Mouse (Mus musculus) left cerebral cortex, postnatal 10 days (tissue): Measurements from ENCODE around the gene Gm7271. TPM values are rescaled to one million over a fixed set of nuclear protein-coding genes. Genes with fewer than 3 reads are reported as not detected.

Experiments used
- DNase-seq, 2 experiments: peaks; one replicate each; pipeline ENCODE4 v3.0.0; 2021 to 2022; ENCODE audit warnings: low spot score in 2 of 2, mixed read lengths in 1 of 2; ENCODE audit errors: extremely low spot score in 1 of 2
- intact Hi-C: fragments of 180-260 bp; cut with DNase I; formaldehyde crosslinking; loops from one replicate; pipeline ENCODE4 v1.15.1; 2025
- total RNA-seq, 2 experiments: library from RNA; stranded (reverse); gene quantifications; 2 replicates each; pipeline ENCODE4 v1.2.3; 2021

Gm7271 gene
- total RNA-seq, 2 experiments from 2014 or later, result 0.77 TPM; not detected in 1

- intact Hi-C loops, result no loop called here
- no peak for DNase-seq
Observed at GRCm38 (mm10) chr5:76550426-76550825, 66.6 kb downstream of the Gm7271 start.

GRCm38 (mm10) chr5:76565321-76565720 lies 81.5 kb downstream of the Gm7271 start:
- intact Hi-C loops, result no loop called here
- DNase-seq, result peak; percentile 59 to 74

Other genes starting within 250 kb of the Gm7271 start
- gene Clock, start 179.2 kb upstream of the Gm7271 start, total RNA-seq, result 10 to 100 TPM; 42.5 to 43.2 TPM
- gene Pdcl2, start 152.9 kb upstream of the Gm7271 start, total RNA-seq, result not detected
- not detected for gene Nmu, start 120.3 kb upstream of the Gm7271 start, total RNA-seq
- gene Exoc1, start 45.3 kb downstream of the Gm7271 start, total RNA-seq, result 10 to 100 TPM; 66.0 to 68.7 TPM
- gene Cep135, start 104.7 kb downstream of the Gm7271 start, total RNA-seq, result 1 to 10 TPM; 6.9 to 8.0 TPM
- gene C530008M17Rik, start 172.5 kb downstream of the Gm7271 start, total RNA-seq, result 100 to 1,000 TPM; 151 to 163 TPM